Comparison of ENCODE assay signal across 21 mouse cellular contexts in genomic region chr17:40831870-40832269, GRCm38 (mm10). TPM values are rescaled to one million over a fixed set of nuclear protein-coding genes. Genes with fewer than 3 reads are reported as not detected.
DNase-seq lines count a peak whose midpoint lies in the region; ATAC-seq and TF ChIP-seq lines count a peak whose summit lies in the region.
"Had no signal": no experiment of that assay in that cellular context is flagged by ENCODE, and none has a peak within 500 bp of the region (broad histone marks: within the 10 kb centered on the region; RNA-seq: fewer than 3 reads in every experiment).

No protein-coding gene starts in this region.

- TF ChIP-seq EP300 in liver, postnatal 0 days (IDR thresholded peaks at IDR 0.05; ENCODE audit: low read depth): no peak

- peak; percentile 6 for DNase-seq in heart, postnatal 4 days
- DNase-seq in heart, adult 11 months: no peak
- no peak for DNase-seq in liver, postnatal 0 days
- DNase-seq in liver, embryonic 11.5 days (ENCODE audit: low spot score): no peak
- DNase-seq in ES-CJ7 (ENCODE audit: low read depth, low spot score) (peak; percentile 9), ZHBTc4 (ENCODE audit: low read depth, low spot score) (peak; percentile 13)
- no peak for DNase-seq in cerebellum, adult 9-11 months
- no peak for DNase-seq in adrenal gland, adult 18-20 months (ENCODE audit: low spot score in 2 of 2)
- DNase-seq: adrenal gland, postnatal 25 days; cerebellum, postnatal 25 days; lung, postnatal 14 days; right cerebral cortex, adult 18-20 months; thymus, postnatal 4 days had no signal

- peak; percentile 41 for TF ChIP-seq CTCF in liver, postnatal 0 days (IDR thresholded peaks at IDR 0.05; ENCODE audit: low read depth)

- H3K36me3 ChIP-seq in liver, postnatal 0 days (replicated peaks; ENCODE audit: insufficient read depth, low read length): peaks cover 41% of the 10 kb centered on the region
- peaks cover 5% of the 10 kb centered on the region; the same call in 1 of the 2 replicates for H3K36me3 ChIP-seq in liver, embryonic 11.5 days (ENCODE audit: control insufficient read depth, insufficient read depth, low read length)
- H3K36me3 ChIP-seq: embryonic facial prominence, embryonic 13.5 days; forebrain, embryonic 10.5 days; heart, embryonic 15.5 days; midbrain, embryonic 12.5 days had no signal

- 42% methylated on average over 2 of the region's 2 CpGs for WGBS in liver, postnatal 0 days (ENCODE audit: insufficient replicate concordance)
- 41% methylated on average over 2 of the region's 2 CpGs for WGBS in liver, embryonic 11.5 days

- no peak overlapping the region for H3K9ac ChIP-seq in liver, postnatal 0 days (replicated peaks)
- H3K9ac ChIP-seq in liver, embryonic 11.5 days (ENCODE audit: low read depth, low read length): no peak overlapping the region
- H3K9ac ChIP-seq: embryonic facial prominence, embryonic 13.5 days; heart, embryonic 15.5 days; midbrain, embryonic 12.5 days had no signal

- H3K27ac ChIP-seq in liver, postnatal 0 days (ENCODE audit: low read depth): no peak overlapping the region
- H3K27ac ChIP-seq in liver, embryonic 11.5 days (ENCODE audit: low read depth, low read length): no peak overlapping the region
- H3K27ac ChIP-seq: embryonic facial prominence, embryonic 13.5 days; forebrain, embryonic 10.5 days; heart, embryonic 15.5 days; midbrain, embryonic 12.5 days had no signal

- ATAC-seq in liver, postnatal 0 days: no peak
- ATAC-seq in liver, embryonic 11.5 days (replicated peaks; ENCODE audit: low FRiP score): no peak
- ATAC-seq: hindbrain, embryonic 16.5 days had no signal

- H3K4me2 ChIP-seq in liver, postnatal 0 days (ENCODE audit: low read depth, low read length): no peak overlapping the region
- no peak overlapping the region for H3K4me2 ChIP-seq in liver, embryonic 11.5 days
- H3K4me2 ChIP-seq: embryonic facial prominence, embryonic 13.5 days; heart, embryonic 15.5 days; midbrain, embryonic 12.5 days had no signal

- no peaks in the 10 kb centered on the region for H3K27me3 ChIP-seq in liver, postnatal 0 days (ENCODE audit: insufficient read depth, low read length)
- H3K27me3 ChIP-seq in liver, embryonic 11.5 days (replicated peaks; ENCODE audit: control insufficient read depth, insufficient read depth, low read length): no peaks in the 10 kb centered on the region
- H3K27me3 ChIP-seq: embryonic facial prominence, embryonic 13.5 days; heart, embryonic 15.5 days; midbrain, embryonic 12.5 days had no signal

- no peaks in the 10 kb centered on the region for H3K4me1 ChIP-seq in liver, postnatal 0 days (ENCODE audit: insufficient read depth)
- H3K4me1 ChIP-seq in liver, embryonic 11.5 days (replicated peaks; ENCODE audit: control insufficient read depth, insufficient read depth, low read length): no peaks in the 10 kb centered on the region
- H3K4me1 ChIP-seq: embryonic facial prominence, embryonic 13.5 days; forebrain, embryonic 10.5 days; heart, embryonic 15.5 days; midbrain, embryonic 12.5 days had no signal

- no peak overlapping the region for H3K4me3 ChIP-seq in liver, postnatal 0 days (ENCODE audit: low read depth, low read length)
- no peak overlapping the region for H3K4me3 ChIP-seq in liver, embryonic 11.5 days (ENCODE audit: low read depth, low read length)
- H3K4me3 ChIP-seq: embryonic facial prominence, embryonic 13.5 days; forebrain, embryonic 10.5 days; heart, embryonic 15.5 days; midbrain, embryonic 12.5 days had no signal

- no peaks in the 10 kb centered on the region for H3K9me3 ChIP-seq in liver, postnatal 0 days (ENCODE audit: low read length)
- no peaks in the 10 kb centered on the region for H3K9me3 ChIP-seq in liver, embryonic 11.5 days (ENCODE audit: control insufficient read depth, low read length)
- H3K9me3 ChIP-seq: embryonic facial prominence, embryonic 13.5 days; forebrain, embryonic 10.5 days; heart, embryonic 15.5 days; midbrain, embryonic 12.5 days had no signal

RNA-seq across cellular contexts. Expression of gene Rhag, which starts 20.9 kb away (rescaled TPM):
- 1 to 10 TPM in 1 of 2 experiments, under 1 TPM in 1; 0.21 to 1.1 TPM for total RNA-seq in heart, postnatal 4 days (2021)
- polyA plus RNA-seq in liver, postnatal 0 days (2015; fragmentation: Nextera tagmentation; extraction: Ambion mirVana): 61.6 and 71.2 TPM in 2 replicates
- polyA plus RNA-seq in liver, embryonic 11.5 days (2014; fragmentation: Nextera tagmentation; extraction: Ambion mirVana): 164 and 181 TPM in 2 replicates
- not detected for total RNA-seq in adrenal gland, adult 18-20 months (2021)
- total RNA-seq: adrenal gland, postnatal 25 days; left cerebral cortex, postnatal 10 days had no signal

RNA-seq across cellular contexts. Expression of gene Crisp2, which starts 25.1 kb away (rescaled TPM):
- not detected for total RNA-seq in heart, postnatal 4 days (2021)
- polyA plus RNA-seq in liver, postnatal 0 days (2015; fragmentation: Nextera tagmentation; extraction: Ambion mirVana): 0.13 and 0.15 TPM in 2 replicates
- 0.44 TPM in 2 replicates for polyA plus RNA-seq in liver, embryonic 11.5 days (2014; fragmentation: Nextera tagmentation; extraction: Ambion mirVana)
- total RNA-seq in adrenal gland, adult 18-20 months (2021): not detected
- total RNA-seq: adrenal gland, postnatal 25 days; gastrocnemius, postnatal 4 days; left cerebral cortex, postnatal 10 days had no signal
- polyA plus RNA-seq: embryonic facial prominence, embryonic 13.5 days; forebrain, embryonic 10.5 days; heart, embryonic 15.5 days; hindbrain, embryonic 16.5 days; kidney, embryonic 16.5 days; midbrain, embryonic 12.5 days had no signal

RNA-seq across cellular contexts. Expression of gene 9130008F23Rik, which starts 48.5 kb away (rescaled TPM):
- total RNA-seq in heart, postnatal 4 days (2021): 1 to 10 TPM in 1 of 2 experiments, under 1 TPM in 1; 0.38 to 1.0 TPM
- 0.09 and 0.22 TPM in 2 replicates for polyA plus RNA-seq in liver, postnatal 0 days (2015; fragmentation: Nextera tagmentation; extraction: Ambion mirVana)
- polyA plus RNA-seq in liver, embryonic 11.5 days (2014; fragmentation: Nextera tagmentation; extraction: Ambion mirVana): 0.88 and 1.3 TPM in 2 replicates
- 1 to 10 TPM in 1 of 2 experiments, under 1 TPM in 1; 0.90 to 1.2 TPM for total RNA-seq in adrenal gland, adult 18-20 months (2021)

Comparison
In these comparisons a context has a peak if more than half of its experiments do, and no peak if none do; other contexts are left out.
1. DNase-seq: peak in heart, postnatal 4 days (single experiment), ES-CJ7 (single experiment) and ZHBTc4 (single experiment); none in heart, adult 11 months (single experiment), liver, postnatal 0 days (single experiment), liver, embryonic 11.5 days (single experiment), cerebellum, adult 9-11 months (single experiment) and adrenal gland, adult 18-20 months (0 of 2).